Mouse (Mus musculus): ENCODE measurements around the gene Adamts6.

Gene Adamts6

GRCm38 (mm10) chr13:104287366-104288225 is at the start of gene Adamts6:
Gene Adamts6 (plus strand): TSS chr13:104287835.
- no peak for DNase-seq (ENCODE audit: low spot score)

GRCm38 (mm10) chr13:104258997-104259396 is 28.6 kb upstream of the Adamts6 start:
- DNase-seq (ENCODE audit: low spot score), result no peak

GRCm38 (mm10) chr13:104285031-104285431 is 2.6 kb upstream of the Adamts6 start:
- peak; percentile 31 for DNase-seq (ENCODE audit: low spot score)

GRCm38 (mm10) chr13:104285737-104286311 is 1.8 kb upstream of the Adamts6 start:
- DNase-seq (ENCODE audit: low spot score), result peak; percentile 32

- DNase-seq (ENCODE audit: low spot score), result no peak
Observed at GRCm38 (mm10) chr13:104286336-104286735, 1.3 kb upstream of the Adamts6 start.

- peak; percentile 79 for DNase-seq (ENCODE audit: low spot score)
Observed at GRCm38 (mm10) chr13:104286897-104287309, 732 bp upstream of the Adamts6 start.

- DNase-seq (ENCODE audit: low spot score), result no peak
Observed at GRCm38 (mm10) chr13:104288226-104288859, 708 bp downstream of the Adamts6 start.

- DNase-seq (ENCODE audit: low spot score), result no peak
Observed at GRCm38 (mm10) chr13:104289176-104289575, 1.5 kb downstream of the Adamts6 start.

GRCm38 (mm10) chr13:104295472-104295871 is 7.8 kb downstream of the Adamts6 start:
- no peak for DNase-seq (ENCODE audit: low spot score)

- DNase-seq (ENCODE audit: low spot score), result no peak
Observed at GRCm38 (mm10) chr13:104329336-104329735, 41.7 kb downstream of the Adamts6 start.

GRCm38 (mm10) chr13:104329742-104330141 is 42.1 kb downstream of the Adamts6 start:
- no peak for DNase-seq (ENCODE audit: low spot score)

- DNase-seq (ENCODE audit: low spot score), result no peak
Observed at GRCm38 (mm10) chr13:104352590-104352989, 65.0 kb downstream of the Adamts6 start.

- DNase-seq (ENCODE audit: low spot score), result peak; percentile 10
Observed at GRCm38 (mm10) chr13:104393427-104394356, 106.1 kb downstream of the Adamts6 start.

GRCm38 (mm10) chr13:104397814-104398213 is 110.2 kb downstream of the Adamts6 start:
- DNase-seq (ENCODE audit: low spot score), result no peak

GRCm38 (mm10) chr13:104432734-104433133 is 145.1 kb downstream of the Adamts6 start:
- DNase-seq (ENCODE audit: low spot score), result no peak

GRCm38 (mm10) chr13:104442559-104442958 is 154.9 kb downstream of the Adamts6 start:
- DNase-seq (ENCODE audit: low spot score), result no peak

- DNase-seq (ENCODE audit: low spot score), result no peak
Observed at GRCm38 (mm10) chr13:104445437-104445836, 157.8 kb downstream of the Adamts6 start.

GRCm38 (mm10) chr13:104446974-104447373 is 159.3 kb downstream of the Adamts6 start:
- no peak for DNase-seq (ENCODE audit: low spot score)

GRCm38 (mm10) chr13:104447470-104447869 is 159.8 kb downstream of the Adamts6 start:
- no peak for DNase-seq (ENCODE audit: low spot score)

- no peak for DNase-seq (ENCODE audit: low spot score)
Observed at GRCm38 (mm10) chr13:104448349-104448748, 160.7 kb downstream of the Adamts6 start.

- peak; percentile 20 for DNase-seq (ENCODE audit: low spot score)
Observed at GRCm38 (mm10) chr13:104453271-104453974, 165.8 kb downstream of the Adamts6 start.
